Mouse (Mus musculus) lung, embryonic 14.5 days (tissue): ENCODE measurements around the gene Commd9. TPM values are rescaled to one million over a fixed set of nuclear protein-coding genes. Genes with fewer than 3 reads are reported as not detected.

Experiments
- ATAC-seq: fragments of 200-750 bp; cut with Nextera tagmentation; 2 replicates; pipeline ENCODE4 v1.8.0; 2017; ENCODE audit warnings: mild to moderate bottlenecking, moderate TSS enrichment, moderate library complexity; ENCODE audit not compliant: insufficient read depth
- DNase-seq: peaks from one replicate; pipeline ENCODE4 v3.0.0-alpha.2; 2015
- H3K27ac ChIP-seq: fragments of 300-500 bp; sonication (generic); 2 replicates; pipeline ENCODE4 v1.5.1; 2014; ENCODE audit warnings: low read depth, mild to moderate bottlenecking, moderate library complexity
- H3K27me3 ChIP-seq: fragments of 300-500 bp; sonication (generic); 2 replicates; pipeline ENCODE4 v1.6.1; 2014; ENCODE audit warnings: low read length, control low read depth; ENCODE audit not compliant: insufficient read depth
- H3K36me3 ChIP-seq: fragments of 300-500 bp; sonication (generic); 2 replicates; pipeline ENCODE4 v1.6.1; 2014; ENCODE audit warnings: control low read depth; ENCODE audit not compliant: insufficient read depth
- H3K4me1 ChIP-seq: fragments of 300-500 bp; sonication (generic); 2 replicates; pipeline ENCODE4 v1.6.1; 2014; ENCODE audit warnings: antibody characterized with exemption, control low read depth; ENCODE audit not compliant: insufficient read depth
- H3K4me2 ChIP-seq: fragments of 300-500 bp; sonication (generic); 2 replicates; pipeline ENCODE4 v1.6.1; 2014; ENCODE audit warnings: mild to moderate bottlenecking
- H3K4me3 ChIP-seq: fragments of 300-500 bp; sonication (generic); 2 replicates; pipeline ENCODE4 v1.5.1; 2014; ENCODE audit warnings: low read depth, low read length
- H3K9ac ChIP-seq: fragments of 300-500 bp; sonication (generic); 2 replicates; pipeline ENCODE4 v1.6.1; 2014
- H3K9me3 ChIP-seq: fragments of 300-500 bp; sonication (generic); 2 replicates; pipeline ENCODE4 v1.6.1; 2016; ENCODE audit warnings: low read depth, low read length, control low read depth
- CTCF ChIP-seq: IDR thresholded peaks from 2 replicates; pipeline ENCODE4 v1.5.1; 2016; ENCODE audit warnings: antibody characterized with exemption, low read depth
- WGBS: fragments of 180-500 bp; shearing (Covaris S2); extraction: QIAGEN DNeasy Blood & Tissue Kit; methylation state at CpG from one replicate; pipeline ENCODE4 v1.1.7; 2014; 5-methylcytosine and 5-hydroxymethylcytosine counted together
- polyA plus RNA-seq: library from polyadenylated mRNA; unstranded; fragments of >200 nt; fragmentation: Nextera tagmentation; extraction: Ambion mirVana; gene quantifications from 2 replicates; pipeline ENCODE4 v1.2.1, GENCODE M21; 2014

Commd9 gene
- polyA plus RNA-seq, 1 experiment from 2014 or later = 56.8 TPM

- ATAC-seq (no peak), DNase-seq (no peak)
- Histone ChIP-seq H3K4me1 (no peaks in the 10 kb centered on the region), H3K9me3 (no peaks in the 10 kb centered on the region), H3K27ac (no peak overlapping the region), H3K27me3 (no peaks in the 10 kb centered on the region), H3K9ac (no peak overlapping the region), H3K36me3 (no peaks in the 10 kb centered on the region), H3K4me2 (no peak overlapping the region), H3K4me3 (no peak overlapping the region)
- no peak for TF ChIP-seq CTCF
- WGBS = 86% methylated on average over 15 of the region's 15 CpGs
Observed at GRCm38 (mm10) chr2:101909326-101910080, 23.5 kb downstream of the Commd9 start.

DNA sequence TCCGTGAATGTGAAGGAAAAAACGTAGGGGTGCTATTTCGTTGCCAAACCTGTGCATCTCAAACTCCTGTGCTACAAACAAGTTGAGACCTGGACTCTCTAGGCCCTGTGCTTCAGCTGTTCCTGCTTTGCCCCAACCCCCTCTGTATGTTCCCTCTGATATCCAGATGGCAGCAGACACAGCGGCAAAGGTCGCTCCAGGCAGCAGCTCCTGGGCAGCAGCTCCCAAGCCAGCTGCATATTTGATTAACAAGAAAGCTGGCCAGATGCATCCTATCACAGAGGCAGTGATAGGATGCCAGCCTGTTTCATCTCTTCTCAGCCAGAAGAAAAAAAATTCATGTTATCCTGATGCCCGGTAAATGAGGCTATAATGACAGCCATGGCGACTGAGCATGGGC is 32.5 kb downstream of the Commd9 start:
- Histone ChIP-seq H3K4me3 (no peak overlapping the region), H3K9ac (no peak overlapping the region), H3K4me1 (no peaks in the 10 kb centered on the region), H3K9me3 (no peaks in the 10 kb centered on the region), H3K27ac (no peak overlapping the region), H3K4me2 (no peak overlapping the region), H3K27me3 (no peaks in the 10 kb centered on the region), H3K36me3 (no peaks in the 10 kb centered on the region)
- no peak for DNase-seq
- ATAC-seq = no peak
- WGBS = 76% methylated on average over 7 of the region's 7 CpGs
- no peak for TF ChIP-seq CTCF

DNA sequence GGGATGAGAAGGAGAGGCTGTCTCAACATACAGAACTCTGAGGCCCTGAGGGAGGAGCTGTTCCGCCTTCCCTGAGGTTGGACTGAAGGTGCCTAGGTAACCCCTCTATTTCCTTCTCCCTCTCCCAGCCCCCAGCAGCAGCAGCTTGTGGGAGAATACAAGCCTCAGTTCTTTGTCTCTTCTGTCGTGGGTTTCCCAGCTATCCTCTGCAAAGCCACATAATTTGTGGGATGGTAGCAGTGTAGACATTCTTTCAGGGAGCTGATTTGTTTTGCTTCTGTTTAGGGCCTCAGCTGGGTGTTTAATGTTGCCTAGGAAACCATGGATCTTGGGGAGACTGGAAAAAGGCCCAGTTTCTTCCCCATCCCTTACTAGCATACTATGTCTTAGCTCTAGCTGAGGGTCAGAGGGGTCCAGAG is 34.1 kb downstream of the Commd9 start:
- DNase-seq = no peak
- Histone ChIP-seq H3K36me3 (no peaks in the 10 kb centered on the region), H3K4me1 (no peaks in the 10 kb centered on the region), H3K27me3 (no peaks in the 10 kb centered on the region), H3K4me2 (no peak overlapping the region), H3K9me3 (no peaks in the 10 kb centered on the region), H3K27ac (no peak overlapping the region), H3K4me3 (no peak overlapping the region), H3K9ac (no peak overlapping the region)
- 55% methylated on average over 2 of the region's 2 CpGs for WGBS
- no peak for ATAC-seq
- TF ChIP-seq CTCF = no peak

DNA sequence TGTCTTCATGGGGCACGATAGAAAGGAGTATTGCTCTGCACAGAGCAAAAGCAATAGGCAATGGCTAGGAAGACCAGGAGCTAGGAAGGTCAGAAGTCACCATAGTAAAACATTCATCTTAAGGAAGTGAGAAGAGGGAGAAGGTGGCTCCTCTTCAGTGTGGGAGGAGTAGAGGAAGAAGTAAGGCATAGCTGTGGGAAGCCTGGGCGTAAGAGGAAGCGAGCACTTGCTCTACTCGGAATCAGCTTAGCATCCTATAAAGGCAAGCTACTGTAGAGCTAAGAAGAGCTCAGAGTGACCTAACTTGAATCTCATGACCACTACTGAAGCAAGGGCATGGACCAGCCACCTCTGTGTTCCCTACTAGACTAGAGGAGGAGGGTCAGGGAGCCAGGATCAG is 36.3 kb downstream of the Commd9 start:
- TF ChIP-seq CTCF = no peak
- 84% methylated on average over 4 of the region's 4 CpGs for WGBS
- no peak for DNase-seq
- no peaks in the 10 kb centered on the region for H3K36me3 ChIP-seq
- no peaks in the 10 kb centered on the region for H3K4me1 ChIP-seq
- no peaks in the 10 kb centered on the region for H3K27me3 ChIP-seq
- no peak overlapping the region for H3K4me2 ChIP-seq
- no peak overlapping the region for H3K9ac ChIP-seq
- H3K9me3 ChIP-seq = no peaks in the 10 kb centered on the region
- H3K4me3 ChIP-seq = no peak overlapping the region
- no peak for ATAC-seq
- no peak overlapping the region for H3K27ac ChIP-seq

DNA sequence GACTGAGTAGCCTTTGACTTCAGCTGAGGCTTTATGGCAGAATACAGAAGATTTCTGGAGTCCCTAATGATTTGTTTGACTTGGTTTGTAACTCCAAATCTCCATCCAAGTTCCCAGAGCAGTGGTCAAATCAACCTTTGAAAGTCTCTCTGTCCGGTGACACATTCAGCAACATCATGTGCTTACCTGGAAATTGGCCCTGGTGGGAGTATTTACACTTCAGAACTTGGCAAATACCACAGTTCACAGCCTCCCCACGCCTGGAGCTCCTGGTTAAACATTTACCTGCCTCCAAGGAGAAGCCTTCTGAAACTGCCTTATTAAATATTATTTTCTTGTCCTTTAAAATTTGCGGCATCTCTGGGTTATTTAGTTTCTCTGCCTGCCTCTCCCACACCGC is 37.1 kb downstream of the Commd9 start:
- 62% methylated on average over 4 of the region's 4 CpGs for WGBS
- TF ChIP-seq CTCF = no peak
- peak overlapping the region; percentile 13; the same call in 1 of the 2 replicates for H3K4me2 ChIP-seq
- DNase-seq = peak; percentile 52
- H3K27me3 ChIP-seq = no peaks in the 10 kb centered on the region
- no peak overlapping the region for H3K4me3 ChIP-seq
- H3K4me1 ChIP-seq = no peaks in the 10 kb centered on the region
- H3K36me3 ChIP-seq = no peaks in the 10 kb centered on the region
- no peak overlapping the region for H3K27ac ChIP-seq
- H3K9me3 ChIP-seq = no peaks in the 10 kb centered on the region
- no peak for ATAC-seq
- H3K9ac ChIP-seq = no peak overlapping the region

- no peak overlapping the region for H3K9ac ChIP-seq
- H3K4me2 ChIP-seq = no peak overlapping the region
- H3K9me3 ChIP-seq = no peaks in the 10 kb centered on the region
- H3K36me3 ChIP-seq = no peaks in the 10 kb centered on the region
- DNase-seq (no peak), ATAC-seq (no peak)
- H3K27ac ChIP-seq = no peak overlapping the region
- H3K4me1 ChIP-seq = no peaks in the 10 kb centered on the region
- WGBS = 90% methylated on average over 3 of the region's 3 CpGs
- no peak for TF ChIP-seq CTCF
- no peak overlapping the region for H3K4me3 ChIP-seq
- H3K27me3 ChIP-seq = no peaks in the 10 kb centered on the region
Observed at GRCm38 (mm10) chr2:101925183-101925582, 39.1 kb downstream of the Commd9 start.

GRCm38 (mm10) chr2:101925591-101926188 is 39.6 kb downstream of the Commd9 start:
- no peak overlapping the region for H3K27ac ChIP-seq
- WGBS = 75% methylated on average over 12 of the region's 12 CpGs
- no peak overlapping the region for H3K9ac ChIP-seq
- H3K4me1 ChIP-seq = no peaks in the 10 kb centered on the region
- no peak for TF ChIP-seq CTCF
- H3K4me2 ChIP-seq = no peak overlapping the region
- DNase-seq (no peak), ATAC-seq (no peak)
- no peaks in the 10 kb centered on the region for H3K27me3 ChIP-seq
- no peak overlapping the region for H3K4me3 ChIP-seq
- H3K36me3 ChIP-seq = no peaks in the 10 kb centered on the region
- no peaks in the 10 kb centered on the region for H3K9me3 ChIP-seq
